Mouse (Mus musculus) c-Kit-positive CD71-negative TER-119-negative erythroid progenitor cells, embryonic 14.5 days (primary cell): Measurements from ENCODE around the gene BC025446.
"Not testable (repeated sequence)": the region's sequence is repeated elsewhere in the genome, so short reads cannot be mapped to it uniquely, and the experiment has no call there.

Experiments used
- DNase-seq: peaks from one replicate; pipeline ENCODE4 v3.0.0-alpha.2; 2013; ENCODE audit warnings: low read depth

Gene BC025446

DNA sequence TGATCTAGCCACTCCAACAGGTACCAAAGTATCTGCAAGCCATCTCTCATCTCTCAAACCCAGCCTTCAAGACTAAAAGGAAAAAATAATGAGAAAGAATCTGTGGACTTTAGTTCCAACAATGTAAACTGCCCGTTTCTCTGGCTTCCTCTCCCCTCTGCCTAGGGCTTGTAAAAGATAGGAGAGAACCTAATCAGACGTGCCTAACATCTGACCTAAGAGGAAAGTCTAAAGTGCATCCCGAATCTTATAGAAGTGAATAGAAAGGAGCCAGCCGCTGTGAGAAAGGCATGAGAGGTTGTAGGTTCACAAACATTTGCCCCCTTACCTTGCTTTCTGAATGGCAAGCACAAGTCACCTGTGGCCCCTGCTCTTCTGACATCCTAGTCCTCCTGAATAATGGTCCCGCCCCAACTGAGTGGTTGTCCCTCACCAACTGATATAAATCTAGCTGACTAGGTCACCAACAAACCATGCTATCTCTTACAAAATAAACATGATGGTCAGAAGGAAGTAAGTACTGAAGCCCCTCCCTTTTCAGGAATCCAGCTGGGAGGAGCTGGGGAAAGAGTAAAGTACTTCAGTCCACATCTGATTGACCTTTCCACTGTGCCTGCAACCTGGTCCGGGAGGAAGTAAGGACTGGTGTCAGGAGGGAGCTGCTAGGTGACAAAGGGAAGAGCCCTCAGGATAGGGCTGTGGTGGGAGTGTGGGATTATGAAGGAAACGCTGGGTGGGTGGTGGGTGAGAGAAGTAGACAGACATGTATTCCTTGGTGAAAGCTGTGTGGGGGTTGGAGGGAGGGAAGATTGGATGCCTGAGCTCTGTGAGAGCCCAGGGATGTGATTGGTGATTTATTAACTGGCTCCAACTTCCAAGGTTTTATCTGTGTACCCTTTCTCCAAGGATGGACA is at the start of gene BC025446:
Gene BC025446 (plus strand): TSS at position 599 of the 914 bp plus-strand sequence.
- no peak for DNase-seq

DNA sequence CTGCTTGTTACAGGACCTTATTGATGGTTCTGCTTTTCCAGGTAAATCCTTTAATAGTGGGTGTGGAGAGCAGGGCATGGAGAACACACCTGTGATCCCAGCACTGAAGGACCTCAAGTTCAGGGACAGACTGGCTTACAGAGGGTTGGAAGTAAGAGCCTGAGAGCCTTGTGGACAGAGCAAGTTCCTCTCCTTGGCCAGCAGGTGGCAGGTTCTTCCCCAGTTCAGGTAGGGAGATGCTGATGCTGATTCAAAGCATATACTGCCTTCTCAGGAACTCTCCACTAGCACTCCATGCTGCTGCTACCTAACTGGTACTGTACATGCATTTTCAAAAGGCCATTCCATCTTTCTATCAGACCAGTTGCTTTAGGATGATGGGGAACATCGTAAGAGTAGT is 40.7 kb upstream of the BC025446 start:
- peak; percentile 10 for DNase-seq

DNA sequence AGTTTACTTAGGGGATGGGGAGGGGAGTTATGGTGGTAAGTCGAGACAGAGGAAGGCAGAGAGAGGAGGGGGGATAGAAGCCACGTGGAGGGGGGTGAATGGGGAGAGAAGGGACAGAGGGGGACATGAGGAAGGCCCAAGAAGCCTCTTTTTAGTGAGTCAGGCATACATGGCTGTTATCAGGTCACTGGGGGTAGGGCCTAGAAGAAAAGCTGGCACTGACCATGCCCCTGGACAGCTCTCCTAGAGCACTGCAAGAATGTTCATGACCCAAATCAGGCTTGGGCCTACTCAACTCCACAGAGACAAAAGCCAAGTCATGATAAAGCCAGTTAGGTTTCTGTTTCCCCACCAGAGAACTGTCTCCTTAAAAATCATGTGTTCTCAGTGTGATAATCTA is 29.9 kb upstream of the BC025446 start:
- no peak for DNase-seq

DNA sequence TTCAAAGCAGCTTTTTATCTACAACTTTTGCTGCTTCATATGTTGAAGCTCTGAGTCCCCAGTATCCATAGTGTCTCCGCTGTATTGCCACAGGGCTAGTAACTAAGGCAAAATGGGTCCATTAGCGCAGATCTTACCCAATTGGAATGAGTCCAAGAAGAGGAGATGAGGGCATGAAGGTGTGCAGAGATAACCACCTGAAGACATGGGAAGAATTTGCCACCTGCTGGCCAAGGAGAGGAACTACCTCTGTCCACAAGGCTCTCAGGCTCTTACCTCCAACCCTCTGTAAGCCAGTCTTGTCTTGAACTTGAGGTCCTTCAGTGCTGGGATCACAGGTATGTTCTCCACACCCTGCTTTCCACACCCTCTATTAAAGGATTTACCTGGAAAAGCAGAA is 27.1 kb upstream of the BC025446 start:
- peak; percentile 5 for DNase-seq

DNA sequence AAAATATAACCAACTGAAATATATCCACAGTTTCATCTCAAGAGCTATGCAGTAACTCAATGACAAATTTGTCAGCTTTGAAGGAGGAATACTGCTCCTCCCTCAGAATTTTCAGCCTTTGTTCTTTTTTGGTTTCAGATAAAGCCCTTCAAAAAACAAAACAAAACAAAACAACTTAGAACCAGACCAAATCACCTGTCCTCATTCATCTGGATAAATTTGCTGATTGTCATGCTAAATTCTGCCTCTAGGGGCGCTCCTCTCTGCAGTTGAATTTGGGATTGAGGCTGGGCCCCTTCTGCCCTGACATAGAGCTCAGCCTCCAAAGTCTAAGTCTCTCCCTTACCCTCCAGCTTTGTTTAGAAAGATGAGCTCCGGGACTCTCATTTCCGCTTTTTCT is 25.6 kb upstream of the BC025446 start:
- not testable (repeated sequence) for DNase-seq

DNA sequence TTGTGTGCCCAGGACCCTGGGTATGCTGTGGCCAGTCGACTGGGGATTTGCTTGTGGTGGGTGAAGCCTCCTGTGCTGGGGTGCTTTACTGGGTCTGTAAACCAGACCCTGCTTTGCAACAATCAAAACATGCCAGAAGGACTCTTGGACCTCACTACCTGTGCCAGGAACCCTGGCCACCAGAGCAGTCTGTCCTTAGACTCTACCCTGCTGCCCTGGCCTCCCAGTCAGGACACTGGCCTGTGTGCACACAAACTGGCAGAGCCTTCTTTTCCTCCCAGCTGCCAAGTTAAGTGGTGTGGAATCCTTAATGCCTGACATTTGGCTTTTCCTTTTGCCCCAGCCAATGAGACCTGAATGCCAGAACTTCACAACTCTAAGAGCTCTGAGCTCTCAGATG is 655 bp downstream of the BC025446 start:
- DNase-seq: no peak

DNA sequence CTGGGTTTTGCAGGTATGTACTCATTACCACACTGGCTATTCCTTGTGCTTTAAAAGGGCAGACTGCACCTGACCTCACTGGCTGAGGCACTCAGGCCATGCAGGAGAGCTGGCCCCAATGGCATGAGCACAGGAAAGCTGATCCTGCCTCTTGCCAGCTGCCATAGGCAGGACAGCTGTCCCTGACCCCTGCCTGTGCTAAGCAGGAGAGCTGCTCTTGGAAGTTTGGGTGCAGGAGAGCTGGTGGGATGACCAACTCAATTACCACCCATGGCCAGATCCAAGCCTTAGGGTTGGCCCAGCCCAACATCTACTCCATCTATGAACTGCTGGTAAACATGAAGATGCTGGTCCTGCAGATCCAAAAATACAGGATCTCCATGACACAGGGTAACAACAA is 5.8 kb downstream of the BC025446 start:
- DNase-seq: no peak

DNA sequence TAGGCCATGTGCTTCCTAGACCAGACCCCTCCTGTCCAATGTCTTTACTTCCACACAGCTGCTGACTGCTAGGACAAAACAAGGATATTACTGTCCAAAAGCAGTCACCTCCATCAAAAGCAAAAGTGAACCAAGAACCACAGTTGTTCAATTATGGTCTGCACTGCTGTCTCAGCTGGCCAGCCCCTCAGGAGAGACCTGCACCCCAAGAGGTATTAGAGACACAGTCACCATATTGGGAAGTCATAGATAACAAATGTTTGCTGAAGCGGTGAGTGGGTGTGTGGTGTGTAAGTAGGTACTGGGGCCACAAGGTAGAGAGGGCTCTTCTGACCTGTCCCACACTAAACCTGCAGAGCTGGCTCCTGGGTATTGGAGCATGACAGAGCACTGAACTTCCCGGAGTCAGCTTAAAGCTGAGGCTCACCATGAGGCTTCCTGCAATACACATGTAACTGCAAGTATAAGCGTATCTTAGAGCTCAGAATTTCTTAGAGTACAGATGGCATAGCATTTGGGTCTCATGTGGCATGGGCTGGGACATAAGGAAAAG is 21.6 kb downstream of the BC025446 start:
- DNase-seq: no peak

DNA sequence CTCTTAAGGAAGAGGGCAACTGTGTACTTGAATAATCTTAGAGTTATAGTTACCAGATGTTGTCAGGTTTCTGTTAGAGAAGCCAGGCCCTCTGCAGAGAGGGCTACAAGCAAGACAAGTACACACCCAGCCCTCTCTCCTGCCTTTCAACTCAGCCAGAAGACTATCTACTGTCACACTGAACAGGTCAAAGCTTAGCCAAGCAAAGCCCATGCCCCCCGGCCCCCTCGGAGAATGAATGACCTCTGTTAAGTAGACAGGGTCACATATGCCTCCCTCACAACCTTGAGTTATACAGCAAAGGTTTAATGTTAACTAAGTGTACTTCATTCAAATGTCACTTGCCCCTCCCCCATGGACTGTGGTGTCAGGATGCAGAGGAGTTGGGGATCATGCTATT is 24.4 kb downstream of the BC025446 start:
- no peak for DNase-seq

DNA sequence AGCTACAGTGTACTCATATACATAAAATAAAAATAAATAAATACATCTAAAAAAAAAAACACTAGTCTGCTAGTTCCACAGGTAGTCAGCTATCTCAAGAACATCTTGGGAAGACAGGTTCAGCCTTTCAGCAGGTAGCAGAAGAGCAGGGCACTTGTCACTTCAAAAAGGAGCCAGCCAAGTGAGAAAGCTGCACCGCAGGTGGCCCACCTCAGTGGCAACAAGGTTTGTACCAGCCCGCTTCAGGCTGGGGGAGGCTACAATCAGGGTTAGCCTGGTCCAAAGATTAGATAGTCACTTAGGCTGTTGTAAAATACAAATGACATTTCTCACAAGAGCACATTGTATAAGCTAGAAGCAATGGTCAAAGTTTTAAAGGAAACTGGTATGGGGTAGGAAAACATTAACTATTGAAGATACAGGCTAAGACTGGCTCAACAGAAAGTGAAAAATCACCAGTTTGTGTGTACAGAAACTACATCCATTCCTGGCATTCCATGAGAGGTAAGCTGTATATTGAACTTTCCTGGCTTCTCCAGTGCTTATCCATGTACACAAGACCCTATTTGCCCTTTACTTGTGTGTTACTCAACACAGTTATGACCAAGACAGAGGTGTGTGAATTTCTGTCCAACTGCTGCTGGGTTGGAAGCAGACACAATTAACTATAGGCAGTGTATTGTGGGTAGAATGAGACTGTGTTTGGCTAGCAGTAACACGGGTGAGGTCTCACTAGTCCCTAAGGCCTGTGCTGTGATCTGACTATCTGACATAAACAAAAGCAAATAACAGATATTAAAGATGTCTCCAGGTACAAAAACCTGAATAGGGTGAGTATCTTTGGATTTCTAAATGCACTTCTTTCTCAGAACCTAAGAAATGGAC is 26.8 kb downstream of the BC025446 start:
- no peak for DNase-seq

DNA sequence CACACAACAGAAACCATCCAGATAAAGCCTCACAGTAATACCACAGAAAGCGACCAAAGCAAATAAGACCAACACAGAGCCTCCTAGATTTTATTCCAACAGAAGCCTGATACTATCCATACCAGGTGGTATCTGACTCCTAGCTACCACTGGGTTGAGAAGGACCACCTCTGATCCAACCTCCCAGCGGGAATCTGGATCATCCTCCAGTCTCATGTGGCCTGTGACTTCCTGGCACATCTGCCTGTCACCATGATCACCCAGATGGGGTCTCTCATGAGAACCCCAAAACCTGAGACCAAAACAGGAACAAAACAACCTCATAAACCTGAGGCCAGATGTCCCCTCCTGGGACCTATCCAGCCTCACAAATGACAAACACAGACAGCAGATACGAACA is 38.5 kb downstream of the BC025446 start:
- no peak for DNase-seq

DNA sequence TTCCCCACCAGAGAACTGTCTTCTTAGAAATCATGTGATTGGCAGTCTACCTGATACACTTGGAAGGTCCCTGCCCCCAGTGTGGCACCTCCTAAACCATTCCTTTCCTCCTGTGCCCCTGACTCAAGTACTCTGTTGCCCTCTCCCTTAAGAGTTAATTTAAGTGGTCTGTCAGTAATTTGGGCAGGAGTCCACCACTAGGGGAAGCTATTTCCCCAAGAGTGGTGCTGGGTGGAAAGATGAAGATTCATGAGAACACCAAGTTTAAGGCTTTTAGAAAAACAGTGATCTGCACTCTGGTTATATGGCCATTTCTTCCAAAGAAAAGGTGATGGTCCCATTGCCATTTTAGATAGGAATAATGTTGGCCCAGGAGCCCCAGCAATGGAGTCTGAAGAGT is 49.7 kb downstream of the BC025446 start:
- no peak for DNase-seq

DNA sequence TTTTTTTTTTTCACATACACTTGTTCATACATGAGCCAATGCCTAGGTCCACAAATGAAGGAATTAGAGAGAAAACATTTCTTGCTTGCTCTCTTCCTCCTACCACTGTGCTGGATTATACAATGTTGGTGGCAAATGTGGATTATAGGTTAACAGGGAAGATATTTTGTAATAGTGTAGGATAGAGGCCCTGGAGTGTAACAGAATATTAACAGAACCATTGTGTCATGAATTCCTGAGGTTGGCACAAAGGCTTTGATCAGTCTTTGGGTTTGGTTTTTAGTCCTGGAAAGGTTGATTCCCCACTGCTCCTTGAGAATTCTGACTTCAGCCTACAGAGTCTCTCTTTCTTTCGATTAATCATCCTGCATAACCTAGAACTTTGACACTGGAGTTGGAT is 50.5 kb downstream of the BC025446 start:
- no peak for DNase-seq

DNA sequence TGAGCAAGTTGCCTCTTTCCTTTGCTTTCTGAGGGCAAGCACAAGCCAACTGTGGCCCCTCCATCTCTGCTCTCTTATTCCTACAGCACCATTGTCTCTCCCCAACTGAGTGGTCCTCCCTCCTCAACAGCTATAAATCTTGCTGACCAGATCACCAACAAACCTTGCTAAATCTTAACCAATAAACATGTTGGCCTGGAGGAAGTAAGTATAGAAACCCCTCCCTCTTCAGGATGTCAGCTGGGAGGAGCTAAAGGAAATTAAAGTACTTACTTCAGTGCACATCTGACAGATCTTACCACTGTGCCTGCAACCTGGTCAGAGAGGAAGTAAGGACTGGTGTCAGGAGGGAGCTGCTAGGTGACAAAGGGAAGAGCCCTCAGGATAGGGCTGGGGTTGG is 51.9 kb downstream of the BC025446 start, which contains the start of gene Ly6f:
Gene Ly6f (plus strand): TSS at position 301 of the 400 bp plus-strand sequence.
- no peak for DNase-seq

DNA sequence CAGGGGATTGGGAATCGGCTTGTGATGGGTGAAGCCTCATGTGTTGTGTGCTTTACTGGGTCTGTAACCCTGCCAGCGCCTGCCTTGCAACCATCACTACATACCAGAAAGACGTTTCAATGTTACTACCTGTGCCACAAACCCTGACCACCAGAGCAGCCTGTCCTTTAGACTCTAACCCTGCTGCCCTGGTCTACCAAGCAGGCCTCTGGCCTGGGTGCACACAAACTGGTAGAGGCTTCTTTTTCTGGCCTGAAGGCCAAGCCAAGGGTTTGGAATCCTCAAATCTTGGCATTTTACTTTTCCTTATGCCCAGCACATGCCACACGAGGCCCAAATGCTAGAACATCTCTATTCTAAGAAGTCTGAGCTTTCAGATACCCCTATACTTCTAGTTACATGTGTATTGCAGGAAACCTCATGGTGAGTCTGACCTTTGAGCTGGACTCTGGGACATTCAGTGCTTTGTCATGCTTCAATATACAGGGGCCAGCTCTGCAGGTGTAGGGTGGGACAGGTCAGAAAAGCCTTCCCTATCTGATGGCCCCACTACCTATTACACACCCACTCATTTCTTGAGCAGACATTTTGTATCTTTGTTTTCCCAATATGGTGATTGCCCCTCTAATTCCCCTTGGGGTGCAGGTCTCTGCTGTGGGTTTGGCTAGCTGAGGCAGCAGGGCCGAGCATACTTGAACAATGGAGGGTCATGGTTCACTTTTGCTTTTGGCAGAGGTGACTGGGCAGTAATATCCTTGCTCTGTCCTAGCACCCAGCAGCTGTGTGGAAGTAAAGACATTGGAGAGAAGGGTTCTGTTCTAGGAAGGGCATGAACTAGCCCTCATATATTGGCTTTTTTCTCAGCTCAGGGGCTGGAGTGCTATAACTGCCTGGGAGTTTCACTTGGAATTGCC is 53.0 kb downstream of the BC025446 start:
- DNase-seq: no peak

DNA sequence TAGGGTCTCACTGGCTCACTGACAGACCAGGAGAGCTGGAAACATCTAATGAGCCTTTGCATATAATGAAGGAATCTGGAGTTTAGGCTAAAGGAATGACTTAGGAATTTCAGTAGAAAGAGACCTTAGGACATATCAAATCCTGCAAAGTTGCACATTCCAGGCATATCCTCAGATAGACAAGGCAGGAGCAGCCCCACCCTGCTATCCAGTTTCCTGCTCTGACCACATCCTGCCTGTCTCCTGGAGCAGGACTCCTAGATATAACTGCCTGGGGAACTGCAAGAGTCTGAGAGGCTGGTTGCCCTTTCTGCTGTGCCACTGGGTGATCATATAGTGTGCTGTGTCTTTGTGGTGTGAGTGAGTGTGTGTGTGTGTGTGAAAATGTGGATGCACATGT is 54.0 kb downstream of the BC025446 start:
- DNase-seq: no peak

DNA sequence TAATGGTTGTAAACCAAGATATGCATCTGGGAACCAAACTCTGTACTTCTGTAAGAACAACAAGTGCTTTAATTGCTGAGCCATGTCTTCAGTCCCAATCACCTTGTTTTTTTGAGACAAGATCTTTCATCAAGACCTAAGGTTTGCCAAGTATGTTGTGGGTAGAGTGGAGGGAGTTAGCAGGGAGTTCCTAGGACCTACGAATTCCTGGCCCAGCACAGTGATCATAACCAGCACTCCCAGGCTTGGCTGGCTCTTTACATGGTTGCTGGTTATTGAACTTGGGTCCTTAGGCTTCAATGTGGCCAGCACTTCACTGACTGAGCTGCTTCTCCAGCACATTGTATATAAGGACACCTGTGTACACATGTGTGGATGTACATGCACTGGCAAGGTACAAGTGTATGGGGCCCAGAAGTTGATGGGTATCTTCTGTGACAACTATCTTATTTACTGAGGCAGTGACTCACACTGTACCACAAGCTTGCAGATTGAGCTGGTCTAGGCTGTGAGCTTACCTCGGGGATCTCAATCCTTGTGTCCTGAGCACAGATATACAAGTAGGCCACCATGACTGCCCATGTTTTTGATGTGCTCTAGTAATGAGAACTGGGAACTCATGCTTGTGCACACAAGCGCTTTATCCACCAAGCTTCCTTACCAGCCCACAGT is 54.7 kb downstream of the BC025446 start:
- no peak for DNase-seq

DNA sequence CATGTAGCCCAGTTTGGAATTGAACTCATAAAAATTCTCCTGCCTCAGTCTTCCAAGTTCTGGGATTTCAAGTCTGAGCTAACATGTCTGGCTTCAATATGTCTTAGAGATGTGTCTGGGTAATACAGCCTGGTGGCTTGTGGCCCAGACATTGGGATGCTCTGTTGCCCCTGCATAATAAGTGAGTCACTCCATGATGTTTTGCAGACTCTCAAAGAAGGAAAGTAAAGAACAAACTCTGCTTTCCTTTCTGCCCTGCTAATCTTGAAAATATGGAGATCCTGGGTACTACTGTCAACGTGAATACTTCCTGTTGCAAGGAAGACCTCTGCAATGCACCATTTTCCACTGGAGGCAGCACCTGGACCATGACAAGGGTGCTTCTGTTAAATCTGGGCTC is 55.2 kb downstream of the BC025446 start:
- DNase-seq: no peak

DNA sequence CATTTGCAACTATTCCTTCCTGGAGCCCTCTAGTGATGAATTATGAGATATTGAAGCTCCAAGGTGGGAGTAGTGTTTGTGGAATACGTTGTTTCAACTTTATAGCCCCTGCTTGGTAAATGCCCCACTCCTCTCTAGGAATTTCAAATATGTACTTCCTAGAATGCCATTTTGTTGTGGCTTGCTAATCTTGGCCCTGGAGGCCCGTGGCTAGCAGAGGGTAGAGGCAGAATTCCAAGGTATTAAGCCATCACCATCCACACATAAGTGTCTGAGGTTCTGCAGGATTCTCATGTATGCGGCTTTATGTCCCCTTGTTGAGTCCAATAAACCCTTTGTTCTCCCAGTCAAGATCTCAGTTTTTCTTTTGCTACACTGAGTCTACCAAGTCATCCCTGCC is 55.7 kb downstream of the BC025446 start:
- no peak for DNase-seq
